Mouse (Mus musculus): ENCODE results near the gene Slc7a8. TPM values are rescaled to one million over a fixed set of nuclear protein-coding genes. Genes with fewer than 3 reads are reported as not detected.

The Slc7a8 gene
- polyA plus RNA-seq, 1 experiment from 2014 or later: 2.2 TPM

DNA sequence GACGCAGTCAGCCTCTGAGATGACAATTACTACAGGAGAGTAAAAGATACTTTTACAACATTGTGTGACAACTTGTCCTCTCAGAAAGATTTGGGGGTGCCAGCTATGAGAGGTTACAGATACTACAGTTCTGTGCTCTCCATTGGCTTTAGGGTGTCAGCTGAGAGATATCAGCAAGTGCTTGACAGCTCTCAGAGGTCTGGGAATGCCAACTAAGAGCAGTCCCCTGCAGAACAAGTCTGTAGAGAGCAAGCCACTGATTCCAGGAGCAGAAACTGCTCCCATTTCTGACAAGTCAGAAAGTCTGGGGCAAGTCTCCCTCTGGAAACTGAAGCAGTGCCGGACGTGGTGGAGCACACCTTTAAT, 27.9 kb upstream of the Slc7a8 start:
- DNase-seq (no peak), ATAC-seq (no peak)
- H3K9me3 ChIP-seq (ENCODE audit: low read length): no peaks in the 10 kb centered on the region
- no peak overlapping the region for H3K4me2 ChIP-seq (ENCODE audit: low read depth, low read length)
- no peak overlapping the region for H3K9ac ChIP-seq (replicated peaks)
- no peaks in the 10 kb centered on the region for H3K4me1 ChIP-seq (ENCODE audit: insufficient read depth)
- 64% methylated on average over 3 of the region's 3 CpGs for WGBS (ENCODE audit: insufficient replicate concordance)
- H3K4me3 ChIP-seq (ENCODE audit: low read depth, low read length): no peak overlapping the region
- H3K36me3 ChIP-seq (replicated peaks; ENCODE audit: insufficient read depth, low read length): no peaks in the 10 kb centered on the region
- H3K27ac ChIP-seq (ENCODE audit: low read depth): no peak overlapping the region
- TF ChIP-seq CTCF (IDR thresholded peaks at IDR 0.05; ENCODE audit: low read depth): no peak
- no peak for TF ChIP-seq EP300 (IDR thresholded peaks at IDR 0.05; ENCODE audit: low read depth)
- H3K27me3 ChIP-seq (ENCODE audit: insufficient read depth, low read length): no peaks in the 10 kb centered on the region

DNA sequence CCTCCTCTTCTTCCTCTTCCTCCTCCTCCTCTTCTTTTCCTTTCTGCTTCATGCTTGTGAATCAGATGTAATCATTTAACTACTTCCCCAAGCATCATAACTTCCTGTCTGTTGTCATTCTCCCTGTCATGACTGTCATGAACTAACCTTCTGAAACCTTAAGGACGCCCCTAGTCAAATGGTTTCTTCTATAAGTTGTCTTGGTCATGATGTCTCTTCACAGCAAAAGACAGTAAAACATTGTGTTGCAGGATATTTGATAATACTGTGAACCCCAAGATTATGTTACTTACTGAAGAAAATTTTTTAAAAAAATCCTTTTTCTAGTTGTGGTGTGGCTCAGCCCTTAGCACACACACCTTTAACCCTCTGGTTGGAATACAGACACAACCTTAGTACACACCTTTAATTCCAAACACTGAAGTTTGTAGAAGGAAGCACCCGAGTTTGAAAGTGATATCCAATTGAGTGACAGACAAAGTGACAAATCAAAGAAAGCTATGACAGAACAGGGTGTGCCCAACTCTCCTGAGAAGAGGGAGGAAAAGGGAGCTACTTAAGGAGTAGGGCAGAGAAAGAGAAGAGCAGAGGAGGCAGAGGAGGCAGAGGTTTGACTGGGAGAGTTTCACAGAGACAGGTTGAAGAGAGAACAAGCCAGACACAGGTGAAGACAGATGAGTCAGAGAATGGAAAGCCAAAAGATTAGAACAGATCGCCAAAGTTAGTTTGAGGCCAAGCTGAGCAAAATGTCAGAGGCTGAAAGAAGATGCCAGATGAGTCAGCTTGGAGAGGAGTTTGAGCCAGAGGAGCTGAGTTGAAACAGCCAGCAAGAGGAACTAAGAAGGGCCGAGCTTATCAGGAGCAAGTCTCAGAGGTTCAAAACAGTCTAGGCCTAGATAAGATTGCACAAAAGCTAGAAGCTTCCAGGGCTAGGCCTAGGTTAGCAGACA, 27.2 kb upstream of the Slc7a8 start:
- H3K27ac ChIP-seq (ENCODE audit: low read depth): no peak overlapping the region
- no peaks in the 10 kb centered on the region for H3K27me3 ChIP-seq (ENCODE audit: insufficient read depth, low read length)
- DNase-seq (no peak), ATAC-seq (no peak)
- no peaks in the 10 kb centered on the region for H3K4me1 ChIP-seq (ENCODE audit: insufficient read depth)
- H3K4me2 ChIP-seq (ENCODE audit: low read depth, low read length): no peak overlapping the region
- H3K9me3 ChIP-seq (ENCODE audit: low read length): no peaks in the 10 kb centered on the region
- TF ChIP-seq EP300 (IDR thresholded peaks at IDR 0.05; ENCODE audit: low read depth) (no peak), CTCF (IDR thresholded peaks at IDR 0.05; ENCODE audit: low read depth) (no peak)
- no peaks in the 10 kb centered on the region for H3K36me3 ChIP-seq (replicated peaks; ENCODE audit: insufficient read depth, low read length)
- WGBS (ENCODE audit: insufficient replicate concordance): 40% methylated on average over 4 of the region's 4 CpGs
- H3K4me3 ChIP-seq (ENCODE audit: low read depth, low read length): no peak overlapping the region
- no peak overlapping the region for H3K9ac ChIP-seq (replicated peaks)

DNA sequence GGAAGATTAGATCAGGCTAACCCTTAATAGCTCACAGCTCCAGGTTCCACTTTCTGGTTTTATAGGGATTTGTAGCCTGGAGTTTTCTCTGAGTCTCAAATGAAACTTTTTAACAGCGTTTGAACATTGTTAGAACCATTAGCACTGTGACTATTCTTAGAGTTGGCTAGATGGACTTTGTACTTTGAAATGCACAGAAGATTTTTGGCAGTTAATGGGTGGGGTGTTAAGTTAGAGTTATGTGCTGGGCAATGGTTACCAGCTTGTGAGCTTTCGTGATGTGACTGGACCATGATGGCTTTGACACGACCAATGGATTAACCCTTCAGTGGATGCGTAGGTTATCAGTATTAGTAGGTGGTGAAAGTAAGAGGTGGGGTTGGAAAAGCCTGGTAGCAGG, 24.4 kb upstream of the Slc7a8 start:
- Histone ChIP-seq H3K4me1 (ENCODE audit: insufficient read depth) (no peaks in the 10 kb centered on the region), H3K9me3 (ENCODE audit: low read length) (no peaks in the 10 kb centered on the region), H3K4me3 (ENCODE audit: low read depth, low read length) (no peak overlapping the region), H3K27ac (ENCODE audit: low read depth) (no peak overlapping the region), H3K4me2 (ENCODE audit: low read depth, low read length) (no peak overlapping the region), H3K9ac (replicated peaks) (no peak overlapping the region), H3K27me3 (ENCODE audit: insufficient read depth, low read length) (no peaks in the 10 kb centered on the region), H3K36me3 (replicated peaks; ENCODE audit: insufficient read depth, low read length) (no peaks in the 10 kb centered on the region)
- no peak for ATAC-seq
- 66% methylated on average over 4 of the region's 4 CpGs for WGBS (ENCODE audit: insufficient replicate concordance)
- TF ChIP-seq EP300 (IDR thresholded peaks at IDR 0.05; ENCODE audit: low read depth): no peak
- no peak for TF ChIP-seq CTCF (IDR thresholded peaks at IDR 0.05; ENCODE audit: low read depth)
- no peak for DNase-seq

DNA sequence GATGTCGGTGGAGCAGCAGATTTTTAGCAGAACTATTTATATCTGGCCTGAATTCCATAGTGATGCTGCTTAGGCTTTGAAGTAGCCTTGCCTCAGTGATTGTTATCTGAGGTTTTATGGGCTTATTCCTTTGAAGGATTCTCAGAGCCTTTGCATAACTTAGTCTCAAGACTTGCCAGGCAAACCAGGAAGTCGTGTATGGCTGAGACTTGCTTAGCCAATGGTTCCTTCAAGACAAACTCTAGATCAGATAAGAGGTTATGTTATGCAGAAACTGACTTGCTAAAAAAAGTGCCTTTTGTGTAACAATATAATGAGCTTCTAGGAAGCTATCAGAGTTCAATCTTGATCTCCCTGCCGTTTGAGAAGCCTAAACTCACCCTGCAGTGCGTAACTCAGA, 20.7 kb upstream of the Slc7a8 start:
- H3K9ac ChIP-seq (replicated peaks): no peak overlapping the region
- H3K36me3 ChIP-seq (replicated peaks; ENCODE audit: insufficient read depth, low read length): no peaks in the 10 kb centered on the region
- DNase-seq: no peak
- no peak overlapping the region for H3K4me3 ChIP-seq (ENCODE audit: low read depth, low read length)
- H3K4me1 ChIP-seq (ENCODE audit: insufficient read depth): no peaks in the 10 kb centered on the region
- 51% methylated on average over 4 of the region's 4 CpGs for WGBS (ENCODE audit: insufficient replicate concordance)
- no peak overlapping the region for H3K27ac ChIP-seq (ENCODE audit: low read depth)
- ATAC-seq: no peak
- no peak overlapping the region for H3K4me2 ChIP-seq (ENCODE audit: low read depth, low read length)
- no peaks in the 10 kb centered on the region for H3K27me3 ChIP-seq (ENCODE audit: insufficient read depth, low read length)
- TF ChIP-seq CTCF (IDR thresholded peaks at IDR 0.05; ENCODE audit: low read depth): no peak
- no peak for TF ChIP-seq EP300 (IDR thresholded peaks at IDR 0.05; ENCODE audit: low read depth)
- no peaks in the 10 kb centered on the region for H3K9me3 ChIP-seq (ENCODE audit: low read length)

DNA sequence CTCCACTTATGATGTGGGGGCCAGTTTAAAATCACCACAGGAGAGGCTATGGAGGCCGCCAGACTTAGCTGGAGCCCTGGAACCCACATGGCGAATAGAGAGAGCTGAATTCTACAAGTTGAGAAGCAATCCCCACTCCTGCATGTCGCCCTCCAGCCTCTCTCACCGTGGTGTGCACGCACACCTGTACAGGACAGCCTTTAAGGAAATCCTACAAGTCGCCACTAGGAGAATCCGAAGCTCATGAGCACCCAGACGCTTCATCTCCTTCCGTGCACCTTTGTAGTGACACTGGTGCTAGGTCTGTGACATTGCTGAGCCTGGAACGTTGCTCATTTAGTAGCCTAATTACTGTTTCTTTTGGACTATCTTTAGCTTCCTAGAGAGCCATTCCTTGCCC, 17.9 kb upstream of the Slc7a8 start:
- H3K9me3 ChIP-seq (ENCODE audit: low read length): no peaks in the 10 kb centered on the region
- no peaks in the 10 kb centered on the region for H3K36me3 ChIP-seq (replicated peaks; ENCODE audit: insufficient read depth, low read length)
- TF ChIP-seq CTCF (IDR thresholded peaks at IDR 0.05; ENCODE audit: low read depth): no peak
- no peak for TF ChIP-seq EP300 (IDR thresholded peaks at IDR 0.05; ENCODE audit: low read depth)
- no peaks in the 10 kb centered on the region for H3K27me3 ChIP-seq (ENCODE audit: insufficient read depth, low read length)
- ATAC-seq (no peak), DNase-seq (no peak)
- WGBS (ENCODE audit: insufficient replicate concordance): 52% methylated on average over 10 of the region's 10 CpGs
- no peak overlapping the region for H3K4me3 ChIP-seq (ENCODE audit: low read depth, low read length)
- H3K4me2 ChIP-seq (ENCODE audit: low read depth, low read length): no peak overlapping the region
- no peaks in the 10 kb centered on the region for H3K4me1 ChIP-seq (ENCODE audit: insufficient read depth)
- H3K9ac ChIP-seq (replicated peaks): no peak overlapping the region
- no peak overlapping the region for H3K27ac ChIP-seq (ENCODE audit: low read depth)

DNA sequence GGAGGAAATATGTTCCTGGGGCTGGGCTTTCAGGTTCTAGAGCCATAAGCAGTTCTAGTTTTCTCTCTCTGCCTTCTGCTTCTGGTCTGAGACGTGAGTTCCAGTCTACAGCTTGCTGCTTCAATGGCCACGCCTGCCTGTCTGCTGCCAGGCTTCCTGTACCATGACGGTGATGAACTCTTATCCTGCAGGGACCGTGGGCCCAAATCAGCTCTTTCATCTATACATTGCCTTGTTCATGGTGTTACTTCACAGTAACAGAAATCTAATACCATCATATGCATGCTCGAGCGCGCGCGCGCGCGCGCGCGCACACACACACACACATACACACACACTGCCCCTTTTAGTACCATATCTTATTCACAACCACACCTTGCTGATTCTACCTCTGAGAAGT, 15.0 kb upstream of the Slc7a8 start:
- ATAC-seq (no peak), DNase-seq (no peak)
- no peak for TF ChIP-seq CTCF (IDR thresholded peaks at IDR 0.05; ENCODE audit: low read depth)
- TF ChIP-seq EP300 (IDR thresholded peaks at IDR 0.05; ENCODE audit: low read depth): no peak
- Histone ChIP-seq H3K4me3 (ENCODE audit: low read depth, low read length) (no peak overlapping the region), H3K27ac (ENCODE audit: low read depth) (no peak overlapping the region), H3K4me2 (ENCODE audit: low read depth, low read length) (no peak overlapping the region), H3K4me1 (ENCODE audit: insufficient read depth) (0 out of 2 replicates have a peak, but pooled peaks cover 3% of the 10 kb centered on the region), H3K9ac (replicated peaks) (no peak overlapping the region), H3K27me3 (ENCODE audit: insufficient read depth, low read length) (no peaks in the 10 kb centered on the region), H3K36me3 (replicated peaks; ENCODE audit: insufficient read depth, low read length) (no peaks in the 10 kb centered on the region), H3K9me3 (ENCODE audit: low read length) (no peaks in the 10 kb centered on the region)
- WGBS (ENCODE audit: insufficient replicate concordance): 88% methylated on average over 15 of the region's 15 CpGs

Measured in liver, postnatal 0 days (tissue).